Mouse (Mus musculus): Measurements from ENCODE around the gene Rad51ap2. TPM values are rescaled to one million over a fixed set of nuclear protein-coding genes. Genes with fewer than 3 reads are reported as not detected.

Rad51ap2 gene
- 0.77 and 0.85 TPM in 2 replicates for polyA plus RNA-seq (2016; fragmentation: Nextera tagmentation; extraction: Ambion mirVana)

- Histone ChIP-seq H3K9me3 (no peaks in the 10 kb centered on the region), H3K27ac (no peak within 1 kb of the TSS), H3K4me1 (no peaks in the 10 kb centered on the region), H3K36me3 (no peaks in the 10 kb centered on the region), H3K9ac (peak within 1 kb of the TSS; percentile 63), H3K27me3 (no peaks in the 10 kb centered on the region), H3K4me3 (peak within 1 kb of the TSS; percentile 60), H3K4me2 (replicated peaks) (peak within 1 kb of the TSS; percentile 83)
- peak; percentile 97 for ATAC-seq (ENCODE audit: insufficient number of reproducible peaks, insufficient read depth, low FRiP score, low TSS enrichment)
- 1% methylated on average over 40 of the region's 40 CpGs for WGBS
Observed at GRCm38 (mm10) chr12:11455549-11456194, at the start of gene Rad51ap2. Gene Rad51ap2, plus strand, starts transcription at chr12:11456079.

DNA sequence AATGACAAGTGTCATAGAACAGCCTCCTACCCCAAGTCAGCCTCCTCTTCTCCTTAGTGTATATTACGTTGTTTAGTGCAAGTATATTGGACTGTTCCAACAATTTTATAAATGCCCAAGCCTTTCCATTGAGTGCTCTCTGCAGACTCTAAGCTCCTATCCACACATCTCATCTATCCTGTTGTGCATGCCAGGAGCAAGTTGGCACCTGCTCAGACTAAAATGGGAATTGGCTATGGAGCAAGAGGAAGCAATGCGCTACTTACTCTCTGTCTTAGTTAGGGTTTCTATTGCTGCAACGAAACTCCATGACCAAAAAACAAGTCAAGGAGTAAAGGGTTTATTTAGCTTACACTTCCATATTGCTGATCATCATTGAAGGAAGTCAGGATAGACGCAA lies 48.2 kb upstream of the Rad51ap2 start:
- Histone ChIP-seq H3K27ac (no peak overlapping the region), H3K4me1 (no peaks in the 10 kb centered on the region), H3K9ac (no peak overlapping the region), H3K4me3 (no peak overlapping the region), H3K36me3 (no peaks in the 10 kb centered on the region), H3K4me2 (replicated peaks) (no peak overlapping the region), H3K9me3 (no peaks in the 10 kb centered on the region), H3K27me3 (no peaks in the 10 kb centered on the region)
- ATAC-seq (ENCODE audit: insufficient number of reproducible peaks, insufficient read depth, low FRiP score, low TSS enrichment) = no peak
- 91% methylated on average over 4 of the region's 4 CpGs for WGBS

GRCm38 (mm10) chr12:11418112-11418511 lies 37.8 kb upstream of the Rad51ap2 start:
- ATAC-seq (ENCODE audit: insufficient number of reproducible peaks, insufficient read depth, low FRiP score, low TSS enrichment) = no peak
- H3K4me3 ChIP-seq = no peak overlapping the region
- H3K27me3 ChIP-seq = no peaks in the 10 kb centered on the region
- no peak overlapping the region for H3K27ac ChIP-seq
- 80% methylated on average over 6 of the region's 6 CpGs for WGBS
- no peak overlapping the region for H3K4me2 ChIP-seq (replicated peaks)
- no peaks in the 10 kb centered on the region for H3K4me1 ChIP-seq
- H3K36me3 ChIP-seq = no peaks in the 10 kb centered on the region
- no peaks in the 10 kb centered on the region for H3K9me3 ChIP-seq
- no peak overlapping the region for H3K9ac ChIP-seq

DNA sequence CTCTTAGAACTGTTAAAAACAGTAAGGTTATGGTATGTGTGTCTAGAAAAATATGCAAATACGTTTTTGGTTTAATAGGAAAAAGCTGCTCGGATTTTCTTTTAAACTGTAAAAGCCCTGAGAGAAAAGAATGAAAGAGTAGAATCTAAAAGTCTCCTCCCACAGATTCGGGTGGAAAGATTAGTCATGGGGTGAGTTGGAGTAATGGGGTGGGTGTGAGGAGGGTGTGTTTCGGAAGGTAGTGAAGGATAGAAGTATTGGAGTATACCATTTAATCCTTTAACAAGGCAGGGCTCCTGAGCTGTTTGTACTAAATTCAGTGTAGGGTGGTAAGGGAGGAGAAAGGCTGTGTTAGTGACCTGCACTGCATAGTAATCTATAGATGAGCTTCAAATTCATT lies 28.5 kb upstream of the Rad51ap2 start:
- H3K4me3 ChIP-seq = no peak overlapping the region
- H3K9me3 ChIP-seq = no peaks in the 10 kb centered on the region
- H3K4me2 ChIP-seq (replicated peaks) = no peak overlapping the region
- no peaks in the 10 kb centered on the region for H3K4me1 ChIP-seq
- no peak overlapping the region for H3K27ac ChIP-seq
- H3K9ac ChIP-seq = no peak overlapping the region
- H3K36me3 ChIP-seq = no peaks in the 10 kb centered on the region
- no peak for ATAC-seq (ENCODE audit: insufficient number of reproducible peaks, insufficient read depth, low FRiP score, low TSS enrichment)
- WGBS = 66% methylated on average over 4 of the region's 4 CpGs
- no peaks in the 10 kb centered on the region for H3K27me3 ChIP-seq

GRCm38 (mm10) chr12:11433126-11433525 lies 22.8 kb upstream of the Rad51ap2 start:
- Histone ChIP-seq H3K4me3 (no peak overlapping the region), H3K4me1 (peaks cover 8% of the 10 kb centered on the region; the same call in 1 of the 2 replicates), H3K9ac (no peak overlapping the region), H3K4me2 (replicated peaks) (no peak overlapping the region), H3K36me3 (no peaks in the 10 kb centered on the region), H3K9me3 (no peaks in the 10 kb centered on the region), H3K27ac (no peak overlapping the region), H3K27me3 (peaks cover 14% of the 10 kb centered on the region)
- WGBS = 81% methylated on average over 1 of the region's 1 CpGs
- no peak for ATAC-seq (ENCODE audit: insufficient number of reproducible peaks, insufficient read depth, low FRiP score, low TSS enrichment)

GRCm38 (mm10) chr12:11433716-11434115 lies 22.2 kb upstream of the Rad51ap2 start:
- no peak for ATAC-seq (ENCODE audit: insufficient number of reproducible peaks, insufficient read depth, low FRiP score, low TSS enrichment)
- Histone ChIP-seq H3K4me3 (no peak overlapping the region), H3K27me3 (peaks cover 14% of the 10 kb centered on the region), H3K4me2 (replicated peaks) (no peak overlapping the region), H3K27ac (no peak overlapping the region), H3K9me3 (no peaks in the 10 kb centered on the region), H3K9ac (no peak overlapping the region), H3K36me3 (no peaks in the 10 kb centered on the region), H3K4me1 (peaks cover 8% of the 10 kb centered on the region; the same call in 1 of the 2 replicates)
- WGBS = 38% methylated on average over 1 of the region's 1 CpGs

- no peak for ATAC-seq (ENCODE audit: insufficient number of reproducible peaks, insufficient read depth, low FRiP score, low TSS enrichment)
- Histone ChIP-seq H3K27me3 (peaks cover 14% of the 10 kb centered on the region), H3K4me2 (replicated peaks) (no peak overlapping the region), H3K4me3 (no peak overlapping the region), H3K4me1 (peaks cover 8% of the 10 kb centered on the region; the same call in 1 of the 2 replicates), H3K36me3 (no peaks in the 10 kb centered on the region), H3K27ac (no peak overlapping the region), H3K9ac (no peak overlapping the region), H3K9me3 (no peaks in the 10 kb centered on the region)
- 76% methylated on average over 8 of the region's 8 CpGs for WGBS
Observed at GRCm38 (mm10) chr12:11434446-11434845, 21.4 kb upstream of the Rad51ap2 start.

DNA sequence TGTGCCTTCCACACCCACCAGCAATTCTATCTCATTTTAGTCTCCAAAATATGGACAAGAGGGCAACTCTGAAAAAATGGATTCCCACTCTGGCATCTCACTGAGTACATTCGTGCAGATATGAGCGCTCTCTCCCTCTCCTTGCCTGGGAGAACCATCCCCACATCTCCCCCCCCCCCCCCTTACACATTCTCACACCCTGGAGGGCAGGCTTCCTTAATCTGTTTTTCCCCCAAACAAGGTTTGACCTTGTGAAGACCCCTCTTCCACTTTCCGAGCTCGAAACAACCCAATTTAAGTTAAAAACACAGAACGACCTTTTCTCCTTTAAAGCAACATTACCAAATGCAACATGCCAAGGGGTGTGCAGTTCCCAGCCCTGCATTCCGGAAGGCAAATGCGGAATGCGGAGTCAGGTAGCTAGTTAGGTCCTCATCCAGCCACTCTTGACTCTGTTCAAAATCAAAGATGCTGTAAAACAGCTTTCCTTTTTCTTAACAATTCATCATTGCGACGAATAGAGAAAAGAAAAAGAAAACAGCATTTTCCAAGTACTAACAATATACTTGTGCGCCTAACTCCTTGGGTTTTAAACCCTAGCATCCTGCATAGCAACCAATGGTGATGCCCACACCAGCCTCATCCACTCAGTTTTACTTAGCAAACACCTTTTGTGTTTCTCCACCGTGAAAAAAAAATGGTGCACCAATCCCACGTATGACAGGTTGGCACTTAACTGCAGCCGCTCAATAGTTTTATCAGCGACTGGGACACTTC lies 20.4 kb upstream of the Rad51ap2 start:
- no peak for ATAC-seq (ENCODE audit: insufficient number of reproducible peaks, insufficient read depth, low FRiP score, low TSS enrichment)
- Histone ChIP-seq H3K9me3 (no peaks in the 10 kb centered on the region), H3K4me3 (peak overlapping the region; percentile 39), H3K4me2 (replicated peaks) (peak overlapping the region; percentile 78), H3K27ac (no peak overlapping the region), H3K27me3 (peaks cover 14% of the 10 kb centered on the region), H3K4me1 (peaks cover 8% of the 10 kb centered on the region; the same call in 1 of the 2 replicates), H3K9ac (no peak overlapping the region), H3K36me3 (no peaks in the 10 kb centered on the region)
- WGBS = 6% methylated on average over 15 of the region's 15 CpGs

DNA sequence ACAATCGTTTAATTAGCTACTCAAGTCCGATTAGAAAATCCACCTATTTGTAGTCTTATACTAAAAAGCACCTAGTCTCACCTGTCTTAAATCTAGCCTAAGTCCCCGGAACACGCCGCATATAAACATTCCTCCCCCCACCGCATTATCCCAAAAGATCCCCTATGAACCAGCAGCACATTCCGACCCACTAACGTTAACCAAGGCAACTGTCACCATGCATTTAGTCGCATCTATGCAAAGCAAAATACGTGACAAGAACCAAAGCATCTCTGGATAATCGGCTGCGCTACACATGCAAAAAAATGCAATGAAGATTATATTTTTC lies 19.9 kb upstream of the Rad51ap2 start:
- Histone ChIP-seq H3K9ac (no peak overlapping the region), H3K36me3 (no peaks in the 10 kb centered on the region), H3K4me2 (replicated peaks) (peak overlapping the region; percentile 78), H3K27me3 (peaks cover 14% of the 10 kb centered on the region), H3K27ac (no peak overlapping the region), H3K4me1 (peaks cover 8% of the 10 kb centered on the region; the same call in 1 of the 2 replicates), H3K4me3 (peak overlapping the region; percentile 39), H3K9me3 (no peaks in the 10 kb centered on the region)
- 3% methylated on average over 12 of the region's 12 CpGs for WGBS
- ATAC-seq (ENCODE audit: insufficient number of reproducible peaks, insufficient read depth, low FRiP score, low TSS enrichment) = no peak

DNA sequence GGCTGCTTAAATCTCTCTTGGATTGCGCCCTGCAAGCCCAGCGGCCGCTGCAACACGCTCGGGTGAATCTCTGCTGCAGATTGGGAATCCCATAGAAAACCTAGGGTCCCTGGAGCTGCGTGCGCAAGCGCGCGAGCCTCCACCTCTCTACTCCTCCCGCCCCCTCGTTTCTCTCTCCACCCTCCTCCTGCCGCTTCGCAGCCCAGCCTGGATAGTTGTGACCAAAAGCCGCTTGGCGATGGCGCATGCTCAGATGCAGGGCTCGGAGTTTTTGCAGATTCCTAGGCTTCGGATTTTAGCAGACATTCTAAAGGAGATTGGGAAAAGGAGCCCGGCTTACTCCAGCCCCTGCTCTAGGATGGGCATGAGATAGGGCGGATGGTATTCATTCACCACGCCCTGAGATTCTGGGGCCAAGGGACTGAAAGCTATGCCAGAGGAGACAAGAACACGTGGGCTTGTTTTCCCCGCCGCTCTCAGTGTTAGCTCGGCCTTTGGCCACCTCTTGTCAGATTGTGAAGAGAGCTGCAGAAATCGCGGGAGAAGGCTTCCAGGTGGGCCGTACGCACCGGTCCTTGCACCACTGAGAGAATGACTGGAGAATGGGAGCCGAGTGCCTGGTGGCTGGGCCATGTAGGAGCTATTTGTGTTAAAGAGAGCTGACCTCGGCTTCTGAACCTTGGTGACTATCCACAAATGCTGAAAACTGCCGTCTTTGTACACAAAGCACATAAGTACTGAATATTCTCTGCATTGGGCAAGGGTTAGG lies 19.2 kb upstream of the Rad51ap2 start, which contains the start of gene Vsnl1:
Gene Vsnl1 (minus strand): TSS at position 117 of the 769 bp plus-strand sequence.
- WGBS = 4% methylated on average over 34 of the region's 34 CpGs
- Histone ChIP-seq H3K27ac (no peak within 1 kb of the TSS), H3K27me3 (peaks cover 14% of the 10 kb centered on the region), H3K36me3 (no peaks in the 10 kb centered on the region), H3K9me3 (no peaks in the 10 kb centered on the region), H3K4me1 (peaks cover 8% of the 10 kb centered on the region; the same call in 1 of the 2 replicates), H3K9ac (peak within 1 kb of the TSS; percentile 38), H3K4me3 (peak within 1 kb of the TSS; percentile 39), H3K4me2 (replicated peaks) (peak within 1 kb of the TSS; percentile 78)
- ATAC-seq (ENCODE audit: insufficient number of reproducible peaks, insufficient read depth, low FRiP score, low TSS enrichment) = peak; percentile 93

GRCm38 (mm10) chr12:11437266-11437906 lies 18.5 kb upstream of the Rad51ap2 start:
- peak overlapping the region; percentile 17; the same call in 1 of the 2 replicates for H3K4me3 ChIP-seq
- no peak overlapping the region for H3K9ac ChIP-seq
- H3K27ac ChIP-seq = no peak overlapping the region
- H3K4me1 ChIP-seq = peaks cover 8% of the 10 kb centered on the region; the same call in 1 of the 2 replicates
- H3K4me2 ChIP-seq (replicated peaks) = peak overlapping the region; percentile 78
- peaks cover 14% of the 10 kb centered on the region for H3K27me3 ChIP-seq
- no peaks in the 10 kb centered on the region for H3K36me3 ChIP-seq
- 16% methylated on average over 17 of the region's 17 CpGs for WGBS
- no peak for ATAC-seq (ENCODE audit: insufficient number of reproducible peaks, insufficient read depth, low FRiP score, low TSS enrichment)
- H3K9me3 ChIP-seq = no peaks in the 10 kb centered on the region

All from embryonic facial prominence, embryonic 12.5 days (tissue).